Mouse (Mus musculus) embryonic fibroblast, embryonic 13.5 days (primary cell): ENCODE data around the gene CN725425. TPM values are rescaled to one million over a fixed set of nuclear protein-coding genes. Genes with fewer than 3 reads are reported as not detected.

Experiments used
- H3K27ac ChIP-seq: 2 replicates; pipeline ENCODE4 v1.5.1; 2012; ENCODE audit warnings: low read length, control low read depth, inconsistent platforms; ENCODE audit not compliant: insufficient read depth
- H3K4me1 ChIP-seq: 2 replicates; pipeline ENCODE4 v1.6.1; 2011; ENCODE audit warnings: low read length; ENCODE audit not compliant: control insufficient read depth, insufficient read depth
- H3K4me3 ChIP-seq: 2 replicates; pipeline ENCODE4 v1.5.1; 2011; ENCODE audit warnings: mild to moderate bottlenecking, control low read depth, low read length; ENCODE audit not compliant: insufficient read depth
- CTCF ChIP-seq: IDR thresholded peaks from 2 replicates; pipeline ENCODE4 v1.5.1; 2011; ENCODE audit warnings: mild to moderate bottlenecking, control low read depth, low read length, moderate library complexity, borderline replicate concordance; ENCODE audit not compliant: insufficient read depth
- POLR2A ChIP-seq: IDR thresholded peaks from 2 replicates; pipeline ENCODE4 v1.6.1; 2011; ENCODE audit warnings: low read depth, mild to moderate bottlenecking, control low read depth, low read length, moderate library complexity
- polyA plus RNA-seq: library from polyadenylated mRNA; stranded (reverse); fragments of >200 nt; gene quantifications from 2 replicates; pipeline ENCODE4 v1.2.4, GENCODE M21; 2011; ENCODE audit warnings: low read depth; ENCODE audit not compliant: missing spikeins, insufficient read length

Gene CN725425
- polyA plus RNA-seq, 1 experiment: not detected

- H3K27ac ChIP-seq: no peak overlapping the region
- no peaks in the 10 kb centered on the region for H3K4me1 ChIP-seq
- no peak overlapping the region for H3K4me3 ChIP-seq
- TF ChIP-seq POLR2A (no peak), CTCF (no peak)
Measured at GRCm38 (mm10) chr15:91268532-91268931, 69.2 kb downstream of the CN725425 start.

GRCm38 (mm10) chr15:91275961-91276360, 76.7 kb downstream of the CN725425 start:
- H3K4me1 ChIP-seq: no peaks in the 10 kb centered on the region
- no peak overlapping the region for H3K4me3 ChIP-seq
- H3K27ac ChIP-seq: no peak overlapping the region
- no peak for TF ChIP-seq POLR2A
- no peak for TF ChIP-seq CTCF

GRCm38 (mm10) chr15:91279571-91279970, 80.3 kb downstream of the CN725425 start:
- TF ChIP-seq CTCF: no peak
- TF ChIP-seq POLR2A: no peak
- no peak overlapping the region for H3K27ac ChIP-seq
- H3K4me3 ChIP-seq: no peak overlapping the region
- H3K4me1 ChIP-seq: no peaks in the 10 kb centered on the region

- no peaks in the 10 kb centered on the region for H3K4me1 ChIP-seq
- no peak overlapping the region for H3K27ac ChIP-seq
- TF ChIP-seq POLR2A: no peak
- no peak for TF ChIP-seq CTCF
- no peak overlapping the region for H3K4me3 ChIP-seq
Measured at GRCm38 (mm10) chr15:91281521-91281920, 82.2 kb downstream of the CN725425 start.

GRCm38 (mm10) chr15:91282822-91283221, 83.5 kb downstream of the CN725425 start:
- Histone ChIP-seq H3K4me1 (no peaks in the 10 kb centered on the region), H3K4me3 (no peak overlapping the region), H3K27ac (no peak overlapping the region)
- no peak for TF ChIP-seq POLR2A
- no peak for TF ChIP-seq CTCF

- TF ChIP-seq POLR2A (no peak), CTCF (no peak)
- H3K27ac ChIP-seq: no peak overlapping the region
- no peak overlapping the region for H3K4me3 ChIP-seq
- H3K4me1 ChIP-seq: no peaks in the 10 kb centered on the region
Measured at GRCm38 (mm10) chr15:91283418-91283817, 84.1 kb downstream of the CN725425 start.

GRCm38 (mm10) chr15:91299319-91299835, 100.1 kb downstream of the CN725425 start:
- TF ChIP-seq CTCF: no peak
- no peak for TF ChIP-seq POLR2A
- no peak overlapping the region for H3K27ac ChIP-seq
- no peaks in the 10 kb centered on the region for H3K4me1 ChIP-seq
- H3K4me3 ChIP-seq: no peak overlapping the region

GRCm38 (mm10) chr15:91301366-91301765, 102.1 kb downstream of the CN725425 start:
- TF ChIP-seq CTCF (peak; percentile 78; the same call in 1 of the 2 replicates), POLR2A (no peak)
- no peak overlapping the region for H3K27ac ChIP-seq
- no peak overlapping the region for H3K4me3 ChIP-seq
- H3K4me1 ChIP-seq: no peaks in the 10 kb centered on the region

GRCm38 (mm10) chr15:91304296-91304852, 105.1 kb downstream of the CN725425 start:
- Histone ChIP-seq H3K4me1 (no peaks in the 10 kb centered on the region), H3K27ac (no peak overlapping the region), H3K4me3 (no peak overlapping the region)
- no peak for TF ChIP-seq POLR2A
- TF ChIP-seq CTCF: no peak

Other genes starting within 250 kb of the CN725425 start
- 8.8 and 9.5 TPM in 2 replicates for gene Kif21a, start 149.5 kb upstream of the CN725425 start, polyA plus RNA-seq
- 0.55 and 2.4 TPM in 2 replicates for gene Abcd2, start 7.7 kb upstream of the CN725425 start, polyA plus RNA-seq